In the genomic region with DNA sequence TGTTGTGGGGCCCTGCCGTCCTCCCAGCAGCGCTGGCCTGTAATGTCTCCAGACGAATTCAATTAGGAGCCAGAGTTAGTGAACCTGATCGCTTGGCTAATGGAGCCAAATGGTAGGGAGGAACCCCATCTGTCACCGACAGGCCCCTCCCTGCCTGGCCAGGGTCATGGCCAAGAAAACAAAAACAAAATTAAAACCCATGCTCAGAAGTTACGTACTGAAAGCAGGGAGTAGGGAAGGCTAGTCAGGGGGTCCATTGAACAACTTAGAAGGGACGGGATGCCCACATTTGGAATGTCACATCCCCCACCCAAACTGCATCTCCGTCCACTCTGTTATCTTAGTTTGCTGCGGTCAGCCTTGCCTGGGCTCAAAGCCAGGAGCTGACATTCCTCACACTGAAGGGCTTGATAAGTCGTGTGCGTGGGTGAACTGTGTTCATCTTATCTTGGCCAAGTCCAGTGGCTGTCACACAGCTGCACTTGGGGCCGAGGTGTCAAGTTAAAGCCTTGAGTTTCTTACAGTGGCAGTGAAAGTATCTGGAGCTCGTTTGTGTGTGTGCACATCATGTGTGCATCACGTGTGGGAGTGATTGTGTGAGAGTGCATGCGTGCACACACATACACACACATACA, we compare ENCODE assay signal across 8 mouse cellular contexts. TPM values are rescaled to one million over a fixed set of nuclear protein-coding genes. Genes with fewer than 3 reads are reported as not detected.
DNase-seq lines count a peak whose midpoint lies in the region; ATAC-seq lines count a peak whose summit lies in the region.

No protein-coding gene starts in this region.

- no peaks in the 10 kb centered on the region for H3K36me3 ChIP-seq in midbrain, embryonic 10.5 days
- H3K36me3 ChIP-seq in midbrain, embryonic 15.5 days (replicated peaks) = no peaks in the 10 kb centered on the region
- H3K36me3 ChIP-seq in limb, embryonic 13.5 days = no peaks in the 10 kb centered on the region

- peaks cover 15% of the 10 kb centered on the region for H3K4me1 ChIP-seq in midbrain, embryonic 10.5 days
- H3K4me1 ChIP-seq in midbrain, embryonic 15.5 days = peaks cover 15% of the 10 kb centered on the region; the same call in 1 of the 2 replicates
- peaks cover 11% of the 10 kb centered on the region for H3K4me1 ChIP-seq in limb, embryonic 13.5 days

- H3K4me3 ChIP-seq in midbrain, embryonic 10.5 days = no peak overlapping the region
- no peak overlapping the region for H3K4me3 ChIP-seq in midbrain, embryonic 15.5 days
- H3K4me3 ChIP-seq in limb, embryonic 13.5 days = no peak overlapping the region

- no peak overlapping the region for H3K4me2 ChIP-seq in midbrain, embryonic 15.5 days
- H3K4me2 ChIP-seq in limb, embryonic 13.5 days (replicated peaks) = peak overlapping the region; percentile 7; the same call in 1 of the 2 replicates

- DNase-seq in midbrain, embryonic 10.5 days (ENCODE audit: low spot score) = no peak
- peak; percentile 69 for DNase-seq in embryo, embryonic 11 days
- DNase-seq in heart, postnatal 10 days = peak; percentile 78 to 79
- no peak for DNase-seq in urinary bladder, postnatal 10 days (ENCODE audit: low spot score)
- no peak for DNase-seq in thymus, postnatal 0 days (ENCODE audit: low spot score)
- no peak for DNase-seq in frontal cortex, postnatal 36 days (ENCODE audit: low spot score in 2 of 2)

- H3K9ac ChIP-seq in midbrain, embryonic 15.5 days = no peak overlapping the region
- H3K9ac ChIP-seq in limb, embryonic 13.5 days = no peak overlapping the region

- H3K9me3 ChIP-seq in midbrain, embryonic 10.5 days (replicated peaks) = no peaks in the 10 kb centered on the region
- no peaks in the 10 kb centered on the region for H3K9me3 ChIP-seq in midbrain, embryonic 15.5 days
- H3K9me3 ChIP-seq in limb, embryonic 13.5 days = no peaks in the 10 kb centered on the region

- H3K27ac ChIP-seq in midbrain, embryonic 10.5 days (replicated peaks) = peak overlapping the region; percentile 23; the same call in 1 of the 2 replicates
- no peak overlapping the region for H3K27ac ChIP-seq in midbrain, embryonic 15.5 days
- H3K27ac ChIP-seq in limb, embryonic 13.5 days = no peak overlapping the region

- intact Hi-C loops in heart, postnatal 10 days (cut with DNase I) = no loop called here

- ATAC-seq in midbrain, embryonic 15.5 days (replicated peaks) = no peak
- 0 out of 2 replicates have a peak, but pooled peaks have one; percentile 43 for ATAC-seq in limb, embryonic 13.5 days (ENCODE audit: low FRiP score, low read depth)

- WGBS in midbrain, embryonic 10.5 days = 71% methylated on average over 15 of the region's 15 CpGs
- WGBS in midbrain, embryonic 15.5 days = 58% methylated on average over 15 of the region's 15 CpGs
- WGBS in limb, embryonic 13.5 days = 21% methylated on average over 15 of the region's 15 CpGs

- H3K27me3 ChIP-seq in midbrain, embryonic 10.5 days (ENCODE audit: low read depth, poor library complexity, severe bottlenecking) = 0 out of 2 replicates have a peak, but pooled peaks cover 4% of the 10 kb centered on the region
- no peaks in the 10 kb centered on the region for H3K27me3 ChIP-seq in midbrain, embryonic 15.5 days (replicated peaks)
- H3K27me3 ChIP-seq in limb, embryonic 13.5 days = 0 out of 2 replicates have a peak, but pooled peaks cover 5% of the 10 kb centered on the region

RNA-seq across cellular contexts. Expression of a gene that starts 53.2 kb away (rescaled TPM):
- polyA plus RNA-seq in midbrain, embryonic 10.5 days (2016; fragmentation: Nextera tagmentation; extraction: Ambion mirVana) = 0.12 and 0.22 TPM in 2 replicates
- 0.27 and 0.40 TPM in 2 replicates for polyA plus RNA-seq in midbrain, embryonic 15.5 days (2015; fragmentation: Nextera tagmentation; extraction: Ambion mirVana)
- 100 to 1,000 TPM; 124 to 128 TPM for total RNA-seq in heart, postnatal 10 days (2021)
- polyA plus RNA-seq in limb, embryonic 13.5 days (2015; fragmentation: Nextera tagmentation; extraction: Ambion mirVana) = 0.05 and 0.09 TPM in 2 replicates
- 0.22 and 0.30 TPM in 2 replicates for polyA plus RNA-seq in thymus, postnatal 0 days (2015; fragmentation: Nextera tagmentation; extraction: Ambion mirVana)

Comparison
In these comparisons a context has a peak if more than half of its experiments do, and no peak if none do; other contexts are left out.
1. DNase-seq: peak in embryo, embryonic 11 days (single experiment) and heart, postnatal 10 days (2 of 2); none in midbrain, embryonic 10.5 days (single experiment), urinary bladder, postnatal 10 days (single experiment), thymus, postnatal 0 days (single experiment) and frontal cortex, postnatal 36 days (0 of 2).